Comparison of ENCODE assay signal across 22 mouse cellular contexts in genomic region chr6:29998771-29999170, GRCm38 (mm10). TPM values are rescaled to one million over a fixed set of nuclear protein-coding genes. Genes with fewer than 3 reads are reported as not detected.
DNase-seq lines count a peak whose midpoint lies in the region; ATAC-seq and TF ChIP-seq lines count a peak whose summit lies in the region.
"Had no signal": no experiment of that assay in that cellular context is flagged by ENCODE, and none has a peak within 500 bp of the region (broad histone marks: within the 10 kb centered on the region; RNA-seq: fewer than 3 reads in every experiment).

No protein-coding gene starts in this region.

- peak; percentile 56 for ATAC-seq in megakaryocyte, adult 5-6 weeks (ENCODE audit: poor library complexity, severe bottlenecking)
- ATAC-seq: forebrain, embryonic 15.5 days; intestine, postnatal 0 days had no signal

- TF ChIP-seq CTCF in E14TG2a.4 (conservative IDR thresholded peaks at IDR 0.05; ENCODE audit: low read length) = no peak

- peak overlapping the region; percentile 57 for H3K4me3 ChIP-seq in E14TG2a.4 (replicated peaks; ENCODE audit: low read length)
- H3K4me3 ChIP-seq: embryonic facial prominence, embryonic 10.5 days; embryonic facial prominence, embryonic 13.5 days; erythroblast, embryonic 14.5 days; forebrain, embryonic 12.5 days; forebrain, embryonic 15.5 days; heart, adult 2 months; heart, embryonic 10.5 days; hindbrain, embryonic 12.5 days; hindbrain, embryonic 15.5 days had no signal

- DNase-seq in ZHBTc4 (ENCODE audit: low read depth, low spot score) = peak; percentile 53
- no peak for DNase-seq in gastrocnemius, postnatal 14 days
- DNase-seq in gastrocnemius, postnatal 10 days = no peak
- DNase-seq in gastrocnemius, adult 18-20 months (ENCODE audit: low spot score) = no peak
- DNase-seq: cerebellum, adult 11 months; cerebellum, adult 2 months; cerebellum, adult 9-11 months; embryo, embryonic 11 days; gastrocnemius, postnatal 25 days; heart, adult 2 months had no signal

- peaks cover 16% of the 10 kb centered on the region for H3K27me3 ChIP-seq in E14TG2a.4 (ENCODE audit: insufficient read depth, low read length)
- H3K27me3 ChIP-seq: embryonic facial prominence, embryonic 13.5 days; forebrain, embryonic 12.5 days; forebrain, embryonic 15.5 days; hindbrain, embryonic 12.5 days; hindbrain, embryonic 15.5 days had no signal

- no peaks in the 10 kb centered on the region for H3K9me3 ChIP-seq in E14TG2a.4 (ENCODE audit: low read length)
- H3K9me3 ChIP-seq: embryonic facial prominence, embryonic 10.5 days; embryonic facial prominence, embryonic 13.5 days; forebrain, embryonic 12.5 days; forebrain, embryonic 15.5 days; G1E; heart, embryonic 10.5 days; hindbrain, embryonic 12.5 days; hindbrain, embryonic 15.5 days had no signal

- intact Hi-C loops in gastrocnemius, postnatal 14 days (cut with DNase I; ENCODE audit: low total_unique reads) = no loop called here

- H3K36me3 ChIP-seq in E14TG2a.4 (ENCODE audit: insufficient read depth, low read length) = no peaks in the 10 kb centered on the region
- H3K36me3 ChIP-seq: embryonic facial prominence, embryonic 10.5 days; embryonic facial prominence, embryonic 13.5 days; forebrain, embryonic 12.5 days; forebrain, embryonic 15.5 days; G1E; heart, embryonic 10.5 days; hindbrain, embryonic 12.5 days; hindbrain, embryonic 15.5 days had no signal

- peaks cover 30% of the 10 kb centered on the region for H3K4me1 ChIP-seq in E14TG2a.4 (replicated peaks; ENCODE audit: low read depth, low read length)
- H3K4me1 ChIP-seq: embryonic facial prominence, embryonic 13.5 days; forebrain, embryonic 12.5 days; forebrain, embryonic 15.5 days; hindbrain, embryonic 12.5 days; hindbrain, embryonic 15.5 days had no signal

RNA-seq across cellular contexts. Expression of gene Nrf1, which starts 49.0 kb away (rescaled TPM):
- total RNA-seq in megakaryocyte, adult 5-6 weeks (2015) = 37.1 and 39.6 TPM in 2 replicates
- 69.9 and 84.5 TPM in 2 replicates for total RNA-seq in megakaryocyte, adult 5-6 weeks (2017)
- total RNA-seq in gastrocnemius, postnatal 14 days (2021) = 10 to 100 TPM; 10.2 to 11.5 TPM
- total RNA-seq in gastrocnemius, postnatal 10 days (2021) = 10 to 100 TPM; 13.8 to 19.4 TPM
- total RNA-seq in gastrocnemius, adult 18-20 months (2021) = 10 to 100 TPM in 1 of 2 experiments, 1 to 10 TPM in 1; 9.8 to 10.8 TPM
